Mouse (Mus musculus) intestine, embryonic 14.5 days (tissue): ENCODE results near the gene Tbc1d22b. TPM values are rescaled to one million over a fixed set of nuclear protein-coding genes. Genes with fewer than 3 reads are reported as not detected.

Experiments
- ATAC-seq: fragments of 200-750 bp; cut with Nextera tagmentation; replicated peaks from 2 replicates; pipeline ENCODE4 v1.8.0; 2017; ENCODE audit warnings: low read depth, moderate number of reproducible peaks, moderate TSS enrichment, moderate library complexity; ENCODE audit not compliant: low FRiP score, low TSS enrichment
- DNase-seq: peaks from one replicate; pipeline ENCODE4 v3.0.0-alpha.2; 2018; ENCODE audit warnings: low spot score
- H3K27ac ChIP-seq: fragments of 300-500 bp; sonication (generic); 2 replicates; pipeline ENCODE4 v1.5.1; 2014; ENCODE audit warnings: low read depth, mild to moderate bottlenecking, control low read depth
- H3K27me3 ChIP-seq: fragments of 300-500 bp; sonication (generic); replicated peaks from 2 replicates; pipeline ENCODE4 v1.6.1; 2014; ENCODE audit warnings: low read length, control low read depth; ENCODE audit not compliant: control insufficient read depth, insufficient read depth
- H3K36me3 ChIP-seq: fragments of 300-500 bp; sonication (generic); 2 replicates; pipeline ENCODE4 v1.6.1; 2014; ENCODE audit warnings: low read length, control low read depth; ENCODE audit not compliant: control insufficient read depth, insufficient read depth
- H3K4me1 ChIP-seq: fragments of 300-500 bp; sonication (generic); replicated peaks from 2 replicates; pipeline ENCODE4 v1.6.1; 2014; ENCODE audit warnings: low read length, control low read depth, mixed read lengths; ENCODE audit not compliant: control insufficient read depth, insufficient read depth
- H3K4me2 ChIP-seq: fragments of 300-500 bp; sonication (generic); 2 replicates; pipeline ENCODE4 v1.6.1; 2014; ENCODE audit warnings: low read length
- H3K4me3 ChIP-seq: fragments of 300-500 bp; sonication (generic); 2 replicates; pipeline ENCODE4 v1.5.1; 2014; ENCODE audit warnings: low read depth, low read length, control low read depth, mixed read lengths
- H3K9ac ChIP-seq: fragments of 300-500 bp; sonication (generic); 2 replicates; pipeline ENCODE4 v1.6.1; 2014; ENCODE audit warnings: mild to moderate bottlenecking, low read length
- H3K9me3 ChIP-seq: fragments of 300-500 bp; sonication (generic); 2 replicates; pipeline ENCODE4 v1.6.1; 2016; ENCODE audit warnings: low read length, control low read depth; ENCODE audit not compliant: control insufficient read depth
- WGBS: fragments of 180-500 bp; shearing (Covaris S2); extraction: QIAGEN DNeasy Blood & Tissue Kit; methylation state at CpG from one replicate; pipeline ENCODE4 v1.1.7; 2014; 5-methylcytosine and 5-hydroxymethylcytosine counted together
- polyA plus RNA-seq: library from polyadenylated mRNA; unstranded; fragments of >200 nt; fragmentation: Nextera tagmentation; extraction: Ambion mirVana; gene quantifications from 2 replicates; pipeline ENCODE4 v1.2.1, GENCODE M21; 2014

Gene Tbc1d22b
- 13.9 and 14.0 TPM in 2 replicates for polyA plus RNA-seq

DNA sequence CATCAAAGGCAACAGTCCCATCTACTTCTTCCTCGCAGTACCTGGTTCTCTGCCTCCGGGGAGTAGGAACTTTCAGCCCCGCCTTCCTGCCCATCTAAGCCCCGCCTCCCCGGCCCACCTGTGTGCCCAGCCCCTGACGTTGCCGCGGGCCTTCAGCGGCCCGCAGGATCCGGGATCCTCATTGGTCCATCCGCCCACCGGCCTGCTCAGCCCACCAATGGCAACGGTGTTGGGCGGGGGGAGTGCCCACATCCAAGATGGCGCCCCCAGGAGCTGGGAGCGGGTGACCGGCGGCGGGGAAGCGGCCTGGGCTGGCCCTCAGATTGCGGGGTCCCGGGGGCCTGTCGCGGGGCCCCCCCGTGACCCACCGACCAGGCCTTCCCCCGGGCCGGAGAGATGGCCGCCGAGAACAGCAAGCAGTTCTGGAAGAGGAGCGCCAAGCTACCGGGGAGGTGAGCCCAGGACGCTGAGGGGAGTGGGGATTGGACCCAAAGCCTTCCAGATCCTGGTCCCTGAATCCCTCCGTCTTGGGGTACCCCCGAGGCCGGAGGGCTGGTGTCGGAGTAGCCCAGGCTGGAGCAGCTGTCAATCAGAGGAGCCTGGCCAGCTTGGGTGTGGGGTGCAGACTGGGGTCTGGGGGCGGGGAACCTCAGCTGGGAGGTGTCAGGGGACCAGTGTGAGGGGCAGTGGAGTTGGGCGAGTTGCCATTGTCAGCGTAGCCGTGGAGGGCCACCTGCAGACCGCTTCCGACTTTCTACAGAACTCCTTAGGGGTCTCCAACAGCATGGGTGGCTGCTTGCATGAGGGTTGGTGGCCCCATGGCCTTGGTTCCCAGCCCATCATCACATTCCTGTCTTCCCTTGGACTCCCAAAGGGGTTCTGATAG, at the start of gene Tbc1d22b, which contains the start of gene Gm17657:
Gene Tbc1d22b, plus strand, starts transcription at position 243 of the 886 bp plus-strand sequence.
Gene Gm17657, minus strand, starts transcription at position 96 of the 886 bp plus-strand sequence.
- peak within 1 kb of the TSS; percentile 99 for H3K4me3 ChIP-seq
- no peaks in the 10 kb centered on the region for H3K9me3 ChIP-seq
- no peaks in the 10 kb centered on the region for H3K27me3 ChIP-seq
- ATAC-seq (peak; percentile 98), DNase-seq (peak; percentile 89)
- H3K36me3 ChIP-seq: no peaks in the 10 kb centered on the region
- 0 out of 2 replicates have a peak within 1 kb of the TSS, but pooled peaks have one; percentile 38 for H3K27ac ChIP-seq
- under 1% methylated on average over 44 of the region's 44 CpGs for WGBS
- H3K4me1 ChIP-seq: peaks cover 12% of the 10 kb centered on the region
- peak within 1 kb of the TSS; percentile 78 for H3K4me2 ChIP-seq
- peak within 1 kb of the TSS; percentile 86 for H3K9ac ChIP-seq

DNA sequence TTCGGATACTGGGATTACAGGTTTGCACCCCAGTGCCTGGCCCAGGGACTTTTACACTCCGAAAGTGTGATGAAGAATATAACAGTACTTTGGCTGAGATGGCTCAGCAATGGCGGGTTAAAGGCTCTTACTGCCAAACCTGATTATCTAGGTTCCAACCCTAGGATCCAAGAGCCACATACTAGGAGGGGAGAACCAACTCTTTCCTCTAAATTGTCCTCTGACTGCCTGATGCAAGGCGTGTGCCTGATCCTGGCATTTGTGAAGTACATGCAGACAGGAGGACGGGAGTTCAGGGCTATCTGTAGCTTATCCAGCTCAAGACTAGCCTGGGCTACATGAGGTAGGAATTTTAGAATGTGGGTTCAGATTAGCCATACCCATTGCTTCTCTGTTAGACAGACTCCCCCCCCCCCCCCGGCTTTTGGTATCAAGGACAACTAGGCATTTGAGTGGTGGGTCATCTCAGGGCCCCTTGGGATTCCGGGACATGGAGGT, 49.3 kb upstream of the Tbc1d22b start:
- Histone ChIP-seq H3K9ac (no peak overlapping the region), H3K27ac (no peak overlapping the region), H3K36me3 (0 out of 2 replicates have a peak, but pooled peaks cover 2% of the 10 kb centered on the region), H3K27me3 (no peaks in the 10 kb centered on the region), H3K4me3 (no peak overlapping the region), H3K4me1 (peaks cover 5% of the 10 kb centered on the region; the same call in 1 of the 2 replicates), H3K4me2 (no peak overlapping the region), H3K9me3 (no peaks in the 10 kb centered on the region)
- no peak for ATAC-seq
- WGBS: 75% methylated on average over 7 of the region's 7 CpGs
- DNase-seq: no peak

- Histone ChIP-seq H3K4me1 (peaks cover 5% of the 10 kb centered on the region; the same call in 1 of the 2 replicates), H3K27ac (no peak overlapping the region), H3K9ac (no peak overlapping the region), H3K9me3 (no peaks in the 10 kb centered on the region), H3K36me3 (0 out of 2 replicates have a peak, but pooled peaks cover 2% of the 10 kb centered on the region), H3K4me3 (no peak overlapping the region), H3K4me2 (no peak overlapping the region), H3K27me3 (no peaks in the 10 kb centered on the region)
- WGBS: 76% methylated on average over 17 of the region's 17 CpGs
- ATAC-seq: no peak
- no peak for DNase-seq
Measured at GRCm38 (mm10) chr17:29500802-29501469, 48.6 kb upstream of the Tbc1d22b start.

DNA sequence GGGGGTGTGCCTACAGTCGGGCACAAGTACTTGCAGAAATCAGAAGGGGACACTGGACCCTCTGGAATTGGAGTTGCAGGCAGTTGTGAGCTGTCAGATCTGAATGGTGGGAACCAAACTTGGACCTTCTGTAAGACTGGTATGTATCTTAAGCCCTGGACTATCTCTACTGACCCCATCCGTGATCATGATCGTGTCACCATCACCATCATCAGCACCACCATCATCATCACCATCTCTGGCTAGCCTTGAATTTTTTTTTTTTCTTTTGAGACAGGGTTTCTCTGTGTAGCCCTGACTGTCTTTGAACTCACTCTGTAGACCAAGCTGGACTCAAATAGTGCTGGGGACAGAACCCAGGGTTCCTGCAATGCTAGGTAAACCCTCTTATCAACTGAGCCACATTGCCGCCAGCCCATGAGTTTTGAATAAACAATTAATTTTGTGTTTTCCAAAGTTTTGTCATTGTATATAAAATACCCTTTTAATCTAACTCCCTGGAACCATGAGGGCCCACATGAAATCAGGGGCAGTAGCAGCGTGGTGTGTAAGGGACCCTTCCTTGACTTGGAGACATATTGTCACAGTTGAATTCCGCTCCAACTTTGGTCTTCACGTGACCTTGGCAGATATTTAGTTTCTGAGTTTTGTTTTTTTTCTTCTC, 47.4 kb upstream of the Tbc1d22b start:
- Histone ChIP-seq H3K4me3 (no peak overlapping the region), H3K27me3 (no peaks in the 10 kb centered on the region), H3K9ac (no peak overlapping the region), H3K36me3 (no peaks in the 10 kb centered on the region), H3K4me1 (peaks cover 5% of the 10 kb centered on the region; the same call in 1 of the 2 replicates), H3K4me2 (0 out of 2 replicates have a peak overlapping the region, but pooled peaks have one; percentile 49), H3K9me3 (no peaks in the 10 kb centered on the region), H3K27ac (no peak overlapping the region)
- ATAC-seq: no peak
- DNase-seq: no peak
- 73% methylated on average over 7 of the region's 7 CpGs for WGBS

DNA sequence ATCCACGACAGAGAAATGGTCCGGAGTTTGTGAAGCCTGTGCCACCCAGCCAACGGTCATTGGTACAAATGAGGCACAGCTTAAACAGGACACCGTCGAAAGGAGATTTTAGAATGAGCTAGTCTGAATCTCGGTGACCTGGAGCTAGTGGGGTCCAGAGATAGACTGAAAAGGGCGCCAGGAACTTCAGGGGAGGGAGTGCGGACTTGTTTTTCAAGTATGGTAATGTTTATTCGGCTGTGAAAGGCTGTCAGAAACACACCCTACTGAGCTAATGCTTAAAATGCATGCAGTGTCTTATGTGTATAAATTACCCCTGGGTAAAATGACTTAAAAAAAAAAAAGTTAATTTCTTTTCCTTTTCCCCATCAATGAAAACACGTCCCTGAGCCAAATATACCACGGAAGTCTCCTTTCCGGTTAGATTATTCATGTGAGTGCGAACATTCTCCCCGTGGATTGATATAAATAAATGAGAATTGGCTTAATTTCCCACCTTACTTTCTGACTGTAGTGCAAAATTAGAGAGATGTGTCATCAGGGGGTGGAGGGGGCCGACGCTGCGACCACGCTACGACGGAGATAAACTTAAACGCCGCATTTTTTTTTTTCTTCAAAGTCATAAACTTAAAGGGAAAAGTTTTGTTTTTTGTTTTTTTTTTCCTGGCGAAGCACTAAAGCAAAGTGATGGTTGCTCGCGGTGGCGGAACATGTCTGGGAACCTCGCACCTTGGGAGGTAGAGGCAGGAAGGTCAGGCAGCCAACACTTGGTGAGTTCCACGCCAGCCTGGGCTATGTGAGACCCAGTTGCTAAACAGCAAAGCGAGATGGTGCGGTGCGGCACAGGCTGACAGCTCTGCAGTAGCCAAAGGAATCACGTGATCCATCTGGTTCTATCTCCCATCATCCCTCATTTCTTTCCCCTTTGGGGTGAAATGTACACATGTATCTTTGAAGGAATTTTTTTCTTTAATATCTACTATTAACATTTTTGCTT, 46.6 kb upstream of the Tbc1d22b start:
- Histone ChIP-seq H3K9ac (0 out of 2 replicates have a peak overlapping the region, but pooled peaks have one; percentile 22), H3K4me1 (peaks cover 5% of the 10 kb centered on the region; the same call in 1 of the 2 replicates), H3K4me3 (peak overlapping the region; percentile 21), H3K27ac (no peak overlapping the region), H3K4me2 (peak overlapping the region; percentile 49), H3K9me3 (no peaks in the 10 kb centered on the region), H3K36me3 (no peaks in the 10 kb centered on the region), H3K27me3 (no peaks in the 10 kb centered on the region)
- DNase-seq (no peak), ATAC-seq (0 out of 2 replicates have a peak, but pooled peaks have one; percentile 32)
- WGBS: 14% methylated on average over 32 of the region's 32 CpGs

GRCm38 (mm10) chr17:29503700-29504099, 45.9 kb upstream of the Tbc1d22b start:
- no peak for DNase-seq
- ATAC-seq: no peak
- no peak overlapping the region for H3K27ac ChIP-seq

DNA sequence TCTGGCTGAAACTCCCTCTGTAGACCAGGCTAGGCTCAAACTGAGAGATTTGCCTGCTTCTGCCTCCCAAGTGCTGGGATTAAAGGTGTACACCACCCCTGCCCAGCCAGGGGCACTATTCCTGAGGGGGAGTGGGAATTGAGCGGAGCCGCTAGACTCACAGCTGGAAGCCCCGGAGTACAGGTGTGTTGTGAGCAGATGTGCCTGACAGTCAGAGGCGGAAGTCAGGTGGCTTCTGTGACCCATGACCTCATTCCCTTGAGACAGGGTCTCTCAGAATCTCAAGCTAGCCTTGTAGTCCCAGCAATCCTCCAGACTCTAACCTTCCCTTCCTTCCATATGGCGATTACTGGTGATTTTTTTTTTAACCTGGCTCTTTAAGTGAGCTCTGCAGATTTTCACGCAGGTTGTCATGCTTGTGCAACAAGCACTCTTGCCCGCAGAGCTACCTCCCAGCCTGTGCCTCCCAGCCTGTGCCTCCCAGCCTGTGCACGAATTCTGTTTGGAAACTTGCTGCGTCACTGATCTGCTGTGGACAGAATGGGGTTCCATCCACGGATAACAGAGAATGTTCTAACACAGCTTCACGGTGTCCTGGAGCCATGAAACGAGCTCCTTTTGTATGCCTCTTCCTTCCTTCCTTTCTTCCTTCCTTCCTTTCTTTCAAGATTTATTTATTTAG, 40.5 kb upstream of the Tbc1d22b start:
- Histone ChIP-seq H3K9ac (no peak overlapping the region), H3K27me3 (no peaks in the 10 kb centered on the region), H3K27ac (no peak overlapping the region), H3K4me2 (no peak overlapping the region), H3K36me3 (no peaks in the 10 kb centered on the region), H3K9me3 (no peaks in the 10 kb centered on the region), H3K4me3 (no peak overlapping the region), H3K4me1 (no peaks in the 10 kb centered on the region)
- DNase-seq (no peak), ATAC-seq (no peak)
- 57% methylated on average over 12 of the region's 12 CpGs for WGBS

More at GRCm38 (mm10) chr17:29503700-29504099, 45.9 kb upstream of the Tbc1d22b start:
- Histone ChIP-seq H3K9ac (no peak overlapping the region), H3K27me3 (no peaks in the 10 kb centered on the region), H3K4me3 (no peak overlapping the region), H3K4me2 (no peak overlapping the region), H3K36me3 (no peaks in the 10 kb centered on the region), H3K9me3 (no peaks in the 10 kb centered on the region), H3K4me1 (peaks cover 5% of the 10 kb centered on the region; the same call in 1 of the 2 replicates)
- 75% methylated on average over 5 of the region's 5 CpGs for WGBS
